Mouse (Mus musculus): ENCODE data around the gene Mtmr11. TPM values are rescaled to one million over a fixed set of nuclear protein-coding genes. Genes with fewer than 3 reads are reported as not detected.
"Not testable (repeated sequence)": the region's sequence is repeated elsewhere in the genome, so short reads cannot be mapped to it uniquely, and the experiment has no call there.

The Mtmr11 gene
- polyA plus RNA-seq, 1 experiment from 2014 or later: 29.7 TPM

GRCm38 (mm10) chr3:96195616-96196313, 34.0 kb downstream of the Mtmr11 start:
- no peak overlapping the region for H3K27ac ChIP-seq

GRCm38 (mm10) chr3:96196437-96197128, 34.8 kb downstream of the Mtmr11 start:
- Histone ChIP-seq H3K27ac (peak overlapping the region; percentile 96), H3K4me3 (replicated peaks) (peak overlapping the region; percentile 77), H3K27me3 (0 out of 2 replicates have a peak, but pooled peaks cover 6% of the 10 kb centered on the region), H3K4me2 (peak overlapping the region; percentile 98), H3K9me3 (replicated peaks) (no peaks in the 10 kb centered on the region), H3K9ac (peak overlapping the region; percentile 85), H3K4me1 (peaks cover 17% of the 10 kb centered on the region), H3K36me3 (no peaks in the 10 kb centered on the region; the same call in 1 of the 2 replicates)
- ATAC-seq (replicated peaks; ENCODE audit: low FRiP score): peak; percentile 44; the same call in 1 of the 2 replicates
- 15% methylated on average over 27 of the region's 27 CpGs for WGBS

More at GRCm38 (mm10) chr3:96195616-96196313, 34.0 kb downstream of the Mtmr11 start:
- 0 out of 2 replicates have a peak, but pooled peaks cover 6% of the 10 kb centered on the region for H3K27me3 ChIP-seq
- WGBS: 93% methylated on average over 11 of the region's 11 CpGs
- H3K4me3 ChIP-seq (replicated peaks): no peak overlapping the region
- H3K4me2 ChIP-seq: 0 out of 2 replicates have a peak overlapping the region, but pooled peaks have one; percentile 98
- no peaks in the 10 kb centered on the region; the same call in 1 of the 2 replicates for H3K36me3 ChIP-seq
- no peak overlapping the region for H3K9ac ChIP-seq
- H3K4me1 ChIP-seq: peaks cover 17% of the 10 kb centered on the region
- no peaks in the 10 kb centered on the region for H3K9me3 ChIP-seq (replicated peaks)
- no peak for ATAC-seq (replicated peaks; ENCODE audit: low FRiP score)

GRCm38 (mm10) chr3:96197129-96197749, 35.4 kb downstream of the Mtmr11 start:
- under 1% methylated on average over 50 of the region's 50 CpGs for WGBS
- Histone ChIP-seq H3K36me3 (no peaks in the 10 kb centered on the region; the same call in 1 of the 2 replicates), H3K4me1 (peaks cover 17% of the 10 kb centered on the region), H3K9ac (peak overlapping the region; percentile 85), H3K4me3 (replicated peaks) (peak overlapping the region; percentile 77), H3K27me3 (0 out of 2 replicates have a peak, but pooled peaks cover 6% of the 10 kb centered on the region), H3K4me2 (peak overlapping the region; percentile 98), H3K9me3 (replicated peaks) (no peaks in the 10 kb centered on the region), H3K27ac (peak overlapping the region; percentile 96)
- peak; percentile 93 for ATAC-seq (replicated peaks; ENCODE audit: low FRiP score)

- peak overlapping the region; percentile 98 for H3K4me2 ChIP-seq
- peaks cover 17% of the 10 kb centered on the region for H3K4me1 ChIP-seq
- H3K9ac ChIP-seq: 0 out of 2 replicates have a peak overlapping the region, but pooled peaks have one; percentile 17
- WGBS: 3% methylated on average over 6 of the region's 6 CpGs
- H3K36me3 ChIP-seq: no peaks in the 10 kb centered on the region; the same call in 1 of the 2 replicates
- H3K27ac ChIP-seq: peak overlapping the region; percentile 54
- H3K9me3 ChIP-seq (replicated peaks): no peaks in the 10 kb centered on the region
- ATAC-seq (replicated peaks; ENCODE audit: low FRiP score): peak; percentile 27
- 0 out of 2 replicates have a peak, but pooled peaks cover 6% of the 10 kb centered on the region for H3K27me3 ChIP-seq
- peak overlapping the region; percentile 77 for H3K4me3 ChIP-seq (replicated peaks)
Observed at GRCm38 (mm10) chr3:96198181-96198580, 36.4 kb downstream of the Mtmr11 start.

GRCm38 (mm10) chr3:96198601-96199251, 36.9 kb downstream of the Mtmr11 start:
- 22% methylated on average over 8 of the region's 8 CpGs for WGBS
- not testable (repeated sequence) for H3K27ac ChIP-seq; H3K4me3 ChIP-seq (replicated peaks); ATAC-seq (replicated peaks; ENCODE audit: low FRiP score); H3K9ac ChIP-seq; H3K9me3 ChIP-seq (replicated peaks); H3K27me3 ChIP-seq; H3K36me3 ChIP-seq
- H3K4me2 ChIP-seq: peak overlapping the region; percentile 98
- peaks cover 17% of the 10 kb centered on the region for H3K4me1 ChIP-seq

- Histone ChIP-seq H3K27me3 (0 out of 2 replicates have a peak, but pooled peaks cover 6% of the 10 kb centered on the region), H3K4me1 (peaks cover 17% of the 10 kb centered on the region), H3K4me2 (no peak overlapping the region), H3K9me3 (replicated peaks) (no peaks in the 10 kb centered on the region), H3K4me3 (replicated peaks) (no peak overlapping the region), H3K36me3 (no peaks in the 10 kb centered on the region; the same call in 1 of the 2 replicates), H3K9ac (no peak overlapping the region), H3K27ac (no peak overlapping the region)
- 59% methylated on average over 2 of the region's 2 CpGs for WGBS
- ATAC-seq (replicated peaks; ENCODE audit: low FRiP score): no peak
Observed at GRCm38 (mm10) chr3:96199731-96200130, 37.9 kb downstream of the Mtmr11 start.

- Histone ChIP-seq H3K36me3 (no peaks in the 10 kb centered on the region), H3K4me2 (no peak overlapping the region), H3K4me1 (peaks cover 4% of the 10 kb centered on the region), H3K4me3 (replicated peaks) (no peak overlapping the region), H3K9me3 (replicated peaks) (no peaks in the 10 kb centered on the region), H3K9ac (no peak overlapping the region), H3K27me3 (no peaks in the 10 kb centered on the region), H3K27ac (no peak overlapping the region)
- no peak for ATAC-seq (replicated peaks; ENCODE audit: low FRiP score)
- 86% methylated on average over 3 of the region's 3 CpGs for WGBS
Observed at GRCm38 (mm10) chr3:96207819-96208218, 46.0 kb downstream of the Mtmr11 start.

- H3K36me3 ChIP-seq: no peaks in the 10 kb centered on the region
- H3K9me3 ChIP-seq (replicated peaks): no peaks in the 10 kb centered on the region
- no peak for ATAC-seq (replicated peaks; ENCODE audit: low FRiP score)
- H3K9ac ChIP-seq: no peak overlapping the region
- 32% methylated on average over 15 of the region's 15 CpGs for WGBS
- no peak overlapping the region for H3K4me2 ChIP-seq
- no peak overlapping the region for H3K4me3 ChIP-seq (replicated peaks)
- peaks cover 4% of the 10 kb centered on the region for H3K4me1 ChIP-seq
- H3K27ac ChIP-seq: no peak overlapping the region
- H3K27me3 ChIP-seq: no peaks in the 10 kb centered on the region
Observed at GRCm38 (mm10) chr3:96209242-96209641, 47.4 kb downstream of the Mtmr11 start.

- peak; percentile 7; the same call in 1 of the 2 replicates for ATAC-seq (replicated peaks; ENCODE audit: low FRiP score)
- H3K9me3 ChIP-seq (replicated peaks): no peaks in the 10 kb centered on the region
- H3K4me3 ChIP-seq (replicated peaks): peak overlapping the region; percentile 68
- no peaks in the 10 kb centered on the region for H3K36me3 ChIP-seq
- 0% methylated on average over 12 of the region's 12 CpGs for WGBS
- H3K9ac ChIP-seq: peak overlapping the region; percentile 50
- H3K27ac ChIP-seq: peak overlapping the region; percentile 100
- peaks cover 35% of the 10 kb centered on the region for H3K4me1 ChIP-seq
- 0 out of 2 replicates have a peak, but pooled peaks cover 2% of the 10 kb centered on the region for H3K27me3 ChIP-seq
- peak overlapping the region; percentile 86 for H3K4me2 ChIP-seq
Observed at GRCm38 (mm10) chr3:96219191-96219641, 57.4 kb downstream of the Mtmr11 start.

- under 1% methylated on average over 37 of the region's 37 CpGs for WGBS
- no peaks in the 10 kb centered on the region for H3K9me3 ChIP-seq (replicated peaks)
Observed at GRCm38 (mm10) chr3:96219661-96220130, 57.9 kb downstream of the Mtmr11 start, which contains the start of the genes Bola1 and Hist2h2ab. Gene Bola1, minus strand, starts transcription at chr3:96219709. Gene Hist2h2ab, plus strand, starts transcription at chr3:96219865.

More at GRCm38 (mm10) chr3:96219661-96220130, 57.9 kb downstream of the Mtmr11 start, which contains the start of the genes Bola1 and Hist2h2ab:
- Histone ChIP-seq H3K27me3 (0 out of 2 replicates have a peak, but pooled peaks cover 1% of the 10 kb centered on the region), H3K36me3 (no peaks in the 10 kb centered on the region), H3K4me1 (peaks cover 36% of the 10 kb centered on the region), H3K4me2 (peak within 1 kb of the TSS; percentile 86), H3K27ac (peak within 1 kb of the TSS; percentile 100), H3K4me3 (replicated peaks) (peak within 1 kb of the TSS; percentile 68), H3K9ac (peak within 1 kb of the TSS; percentile 92)
- ATAC-seq (replicated peaks; ENCODE audit: low FRiP score): peak; percentile 78

All from kidney, embryonic 15.5 days (tissue).